Mouse (Mus musculus): ENCODE data around the gene Cyp2t4. TPM values are rescaled to one million over a fixed set of nuclear protein-coding genes. Genes with fewer than 3 reads are reported as not detected.

Gene Cyp2t4
- polyA plus RNA-seq, 1 experiment: 0.05 TPM

GRCm38 (mm10) chr7:27160921-27161320, 7.4 kb downstream of the Cyp2t4 start:
- no peak for DNase-seq (ENCODE audit: low read depth)

GRCm38 (mm10) chr7:27161744-27162143, 8.2 kb downstream of the Cyp2t4 start:
- DNase-seq (ENCODE audit: low read depth): no peak

- no peak for DNase-seq (ENCODE audit: low read depth)
Observed at GRCm38 (mm10) chr7:27162780-27163449, 9.4 kb downstream of the Cyp2t4 start.

GRCm38 (mm10) chr7:27163450-27163805, 9.9 kb downstream of the Cyp2t4 start:
- DNase-seq (ENCODE audit: low read depth): no peak

- DNase-seq (ENCODE audit: low read depth): no peak
Observed at GRCm38 (mm10) chr7:27164112-27164947, 10.8 kb downstream of the Cyp2t4 start.

GRCm38 (mm10) chr7:27165007-27165655, 11.6 kb downstream of the Cyp2t4 start:
- no peak for DNase-seq (ENCODE audit: low read depth)

- no peak for DNase-seq (ENCODE audit: low read depth)
Observed at GRCm38 (mm10) chr7:27165696-27166095, 12.2 kb downstream of the Cyp2t4 start.

GRCm38 (mm10) chr7:27166229-27166613, 12.7 kb downstream of the Cyp2t4 start:
- DNase-seq (ENCODE audit: low read depth): no peak

- no peak for DNase-seq (ENCODE audit: low read depth)
Observed at GRCm38 (mm10) chr7:27166614-27167474, 13.3 kb downstream of the Cyp2t4 start, which contains the start of gene Egln2. Egln2 (minus strand) TSS chr7:27166802.

GRCm38 (mm10) chr7:27167475-27168094, 14.1 kb downstream of the Cyp2t4 start:
- DNase-seq (ENCODE audit: low read depth): no peak

GRCm38 (mm10) chr7:27168371-27168770, 14.9 kb downstream of the Cyp2t4 start:
- DNase-seq (ENCODE audit: low read depth): no peak

- no peak for DNase-seq (ENCODE audit: low read depth)
Observed at GRCm38 (mm10) chr7:27170981-27171380, 17.5 kb downstream of the Cyp2t4 start.

GRCm38 (mm10) chr7:27174496-27174895, 21.0 kb downstream of the Cyp2t4 start:
- no peak for DNase-seq (ENCODE audit: low read depth)

GRCm38 (mm10) chr7:27174896-27175295, 21.4 kb downstream of the Cyp2t4 start:
- DNase-seq (ENCODE audit: low read depth): no peak

GRCm38 (mm10) chr7:27177942-27178323, 24.4 kb downstream of the Cyp2t4 start:
- DNase-seq (ENCODE audit: low read depth): no peak

- peak; percentile 95 for DNase-seq (ENCODE audit: low read depth)
Observed at GRCm38 (mm10) chr7:27178324-27179216, 25.1 kb downstream of the Cyp2t4 start, which contains the start of gene Rab4b. Rab4b (minus strand) TSS chr7:27178896.

GRCm38 (mm10) chr7:27179217-27179918, 25.9 kb downstream of the Cyp2t4 start:
- no peak for DNase-seq (ENCODE audit: low read depth)

GRCm38 (mm10) chr7:27180036-27180435, 26.5 kb downstream of the Cyp2t4 start:
- DNase-seq (ENCODE audit: low read depth): no peak

All from gonadal fat pad, adult 2 months (tissue).